Mouse (Mus musculus): Measurements from ENCODE around the gene Fam131b.
A peak's percentile ranks its signal among the peaks of the same experiment; 100 is the strongest.

The Fam131b gene

GRCm38 (mm10) chr6:42355794-42356600, 31.6 kb upstream of the Fam131b start:
- peak in 1 of 2 experiments; percentile 2 for DNase-seq

DNA sequence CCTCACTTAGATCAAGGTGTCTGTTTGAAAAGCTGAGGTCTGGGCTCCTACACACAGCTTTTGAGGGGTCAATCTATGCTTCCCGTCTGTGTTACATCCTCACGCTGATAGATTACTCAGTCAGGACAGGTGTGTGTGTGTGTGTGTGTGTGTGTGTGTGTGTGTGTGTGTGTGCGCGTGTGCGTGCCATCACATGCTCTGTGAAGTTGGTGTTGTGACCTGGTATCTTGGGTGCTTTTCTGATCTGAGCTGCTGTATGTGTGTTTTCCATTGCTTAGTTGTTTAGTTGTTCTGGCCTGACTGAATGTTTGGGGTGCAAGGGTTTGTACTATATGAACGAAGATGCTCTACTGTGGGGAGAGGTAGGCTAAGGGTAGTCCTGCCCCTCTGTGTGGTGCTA, 30.9 kb upstream of the Fam131b start:
- DNase-seq, result no peak

GRCm38 (mm10) chr6:42354076-42355019, 29.9 kb upstream of the Fam131b start:
- DNase-seq, result peak in 1 of 2 experiments; percentile 54

DNA sequence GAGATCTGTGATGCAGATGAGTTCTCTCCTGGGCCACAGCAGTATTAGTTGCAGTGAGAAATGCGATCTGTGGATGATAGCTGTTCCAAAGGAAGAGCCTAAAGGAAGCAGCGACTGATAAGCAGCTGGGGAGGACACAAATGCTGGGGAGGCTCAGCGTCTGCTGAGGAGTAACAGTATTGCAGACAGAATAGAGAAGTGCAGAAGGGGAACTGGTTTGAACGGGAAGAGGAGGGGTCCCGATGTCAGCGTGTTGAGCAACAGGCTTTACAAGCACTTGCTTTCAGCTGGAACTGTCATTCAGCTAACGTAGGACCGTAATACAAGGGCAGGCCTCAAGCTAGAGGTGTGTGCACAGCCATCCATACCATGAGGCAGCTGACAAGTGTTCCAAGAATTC, 28.7 kb upstream of the Fam131b start:
- DNase-seq, result peak in 1 of 2 experiments; percentile 1

- no peak for DNase-seq
Observed at GRCm38 (mm10) chr6:42352486-42352846, 28.0 kb upstream of the Fam131b start.

DNA sequence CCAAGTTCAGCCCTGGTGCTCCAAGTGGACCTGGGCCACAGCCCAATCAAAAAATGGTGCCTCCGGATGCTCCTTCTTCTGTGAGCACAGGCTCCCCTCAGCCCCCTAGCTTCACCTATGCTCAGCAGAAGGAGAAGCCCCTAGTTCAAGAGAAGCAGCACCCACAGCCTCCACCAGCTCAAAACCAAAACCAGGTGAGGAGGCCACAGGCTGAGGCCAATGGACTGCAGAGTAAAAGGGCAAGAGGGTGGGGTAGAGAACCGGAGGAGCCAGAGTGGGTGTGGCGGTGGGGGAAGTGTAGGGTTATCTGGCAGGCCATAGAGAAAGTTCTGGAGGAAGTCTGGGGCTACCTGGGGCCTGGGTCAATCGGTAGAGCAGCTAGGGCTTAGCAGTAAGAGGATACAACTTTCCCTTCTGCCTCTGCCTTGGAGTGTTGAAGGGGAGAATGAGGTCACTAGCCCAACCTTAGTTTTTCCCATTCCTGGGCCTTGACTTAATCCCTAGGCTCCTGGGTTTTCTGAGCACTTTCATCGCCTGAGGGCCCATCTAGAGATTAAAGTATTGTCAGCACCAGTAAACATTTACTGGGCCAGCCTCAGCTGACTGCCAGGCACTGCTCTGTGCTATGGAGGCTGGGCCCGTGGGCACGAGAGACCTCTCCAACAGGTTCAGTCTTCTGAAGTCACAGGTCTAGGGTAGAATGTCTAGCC, 27.5 kb upstream of the Fam131b start:
- DNase-seq, result no peak

DNA sequence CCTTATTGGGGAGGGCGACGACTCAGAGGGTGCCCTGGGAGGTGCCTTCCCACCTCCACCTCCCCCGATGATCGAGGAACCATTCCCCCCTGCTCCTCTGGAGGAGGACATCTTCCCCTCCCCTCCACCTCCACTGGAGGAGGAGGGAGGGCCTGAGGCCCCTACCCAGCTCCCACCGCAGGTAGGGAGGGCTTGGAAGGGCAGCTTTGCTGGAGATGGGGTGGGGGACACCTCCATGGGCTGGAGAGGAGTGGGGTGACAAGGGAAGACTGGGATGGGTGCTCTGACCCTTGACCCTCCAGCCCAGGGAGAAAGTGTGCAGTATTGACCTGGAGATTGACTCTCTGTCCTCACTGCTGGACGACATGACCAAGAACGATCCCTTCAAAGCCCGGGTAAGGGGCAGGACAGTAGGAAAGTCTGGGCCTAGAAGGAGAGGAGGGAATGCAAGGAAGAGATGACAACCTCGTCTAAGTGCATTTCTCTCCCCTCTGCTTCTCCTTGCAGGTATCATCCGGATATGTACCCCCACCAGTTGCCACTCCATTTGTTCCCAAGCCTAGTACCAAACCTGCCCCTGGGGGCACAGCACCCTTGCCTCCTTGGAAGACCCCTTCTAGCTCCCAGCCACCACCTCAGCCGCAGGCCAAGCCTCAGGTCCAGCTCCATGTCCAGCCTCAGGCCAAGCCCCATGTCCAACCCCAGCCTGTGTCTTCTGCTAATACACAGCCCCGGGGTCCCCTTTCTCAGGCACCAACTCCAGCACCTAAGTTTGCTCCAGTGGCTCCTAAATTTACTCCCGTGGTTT, 26.7 kb upstream of the Fam131b start:
- no peak for DNase-seq

GRCm38 (mm10) chr6:42350021-42350967, 25.9 kb upstream of the Fam131b start:
- DNase-seq, result peak; percentile 83 to 90

GRCm38 (mm10) chr6:42349426-42350020, 25.1 kb upstream of the Fam131b start, which contains the start of gene Zyx:
TSS of gene Zyx (plus strand) at chr6:42349630.
- DNase-seq, result peak; percentile 92 to 93

DNA sequence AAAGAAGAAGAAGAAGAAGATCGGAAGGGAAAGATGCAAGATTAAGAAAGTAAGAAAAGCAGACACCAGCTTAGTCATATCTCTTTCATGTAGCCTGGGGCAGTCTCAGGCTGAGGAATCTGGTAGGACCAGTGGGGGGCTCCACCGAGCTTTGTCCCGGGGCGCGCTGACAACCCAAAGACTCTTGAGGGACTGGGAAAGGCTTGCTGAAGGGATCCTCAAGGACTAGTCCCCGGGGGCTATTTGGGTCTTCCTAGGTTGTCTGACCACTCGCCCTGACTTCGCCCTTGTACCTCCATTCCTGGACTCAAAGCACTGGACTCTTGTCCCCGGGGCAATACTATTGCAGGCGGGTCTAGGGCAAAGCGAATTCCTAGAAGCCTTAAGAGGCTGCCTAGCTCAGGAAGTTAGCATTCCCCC, 24.6 kb upstream of the Fam131b start:
- DNase-seq, result peak; percentile 80 to 83

GRCm38 (mm10) chr6:42348281-42349005, 24.0 kb upstream of the Fam131b start:
- peak; percentile 60 for DNase-seq

DNA sequence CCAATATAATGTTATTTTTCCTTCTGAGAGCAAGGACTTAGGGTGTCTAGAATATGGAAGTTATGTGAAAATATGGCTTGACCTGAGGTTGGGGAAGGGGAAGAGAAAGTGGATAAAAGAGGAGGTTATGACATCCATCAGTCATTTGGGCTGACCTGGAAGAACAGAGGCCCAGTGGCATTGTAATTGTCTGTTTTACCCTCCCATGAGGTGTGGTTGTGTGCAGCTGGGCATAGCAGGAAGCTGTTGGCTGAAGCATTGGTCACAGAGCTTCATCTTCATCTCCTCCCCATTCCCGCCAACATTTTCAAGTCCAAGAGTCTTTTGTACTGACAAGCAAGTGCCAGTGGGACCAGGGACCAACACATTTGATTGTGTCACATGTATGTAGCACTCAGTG, 19.8 kb upstream of the Fam131b start:
- no peak for DNase-seq

- peak; percentile 84 to 88 for DNase-seq
Observed at GRCm38 (mm10) chr6:42343361-42344120, 19.1 kb upstream of the Fam131b start.

DNA sequence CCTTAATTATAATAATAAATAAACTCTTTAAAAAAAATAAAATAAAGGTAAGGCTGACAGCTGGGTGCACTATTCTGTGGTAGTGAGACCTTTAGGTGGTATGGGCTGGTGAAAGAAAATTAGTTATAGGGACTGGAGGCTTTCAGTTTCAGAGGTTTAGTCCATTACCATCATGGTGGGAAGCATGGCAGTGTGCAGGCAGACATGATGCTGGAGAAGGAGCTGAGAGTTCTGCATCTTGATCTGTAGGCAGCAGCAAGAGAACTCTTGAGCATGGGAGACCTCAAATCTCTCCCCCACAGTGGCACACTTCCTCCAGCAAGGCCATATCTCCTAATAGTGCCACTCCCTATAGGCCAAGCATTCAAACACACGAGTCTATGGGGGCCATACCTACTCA, 17.7 kb upstream of the Fam131b start:
- no peak for DNase-seq

DNA sequence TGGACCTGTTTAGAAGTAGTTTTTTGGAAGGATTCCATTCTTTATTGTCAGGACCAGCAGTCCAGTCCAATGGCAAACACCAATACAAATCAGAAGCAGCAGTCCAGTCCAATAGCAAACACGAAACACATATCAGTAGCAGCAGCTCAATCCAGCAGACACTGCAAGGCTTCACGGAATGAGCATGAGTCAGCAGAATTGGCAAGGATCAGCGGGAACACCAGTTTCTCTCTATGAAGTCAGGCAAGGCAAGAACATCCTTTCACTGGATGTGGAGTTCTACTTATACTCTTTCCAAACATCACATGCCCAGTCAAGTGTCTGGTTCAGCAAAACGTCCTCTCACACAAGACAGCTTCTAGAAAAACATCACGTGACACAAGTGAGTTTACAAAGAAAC, 15.5 kb upstream of the Fam131b start:
- DNase-seq, result no peak

DNA sequence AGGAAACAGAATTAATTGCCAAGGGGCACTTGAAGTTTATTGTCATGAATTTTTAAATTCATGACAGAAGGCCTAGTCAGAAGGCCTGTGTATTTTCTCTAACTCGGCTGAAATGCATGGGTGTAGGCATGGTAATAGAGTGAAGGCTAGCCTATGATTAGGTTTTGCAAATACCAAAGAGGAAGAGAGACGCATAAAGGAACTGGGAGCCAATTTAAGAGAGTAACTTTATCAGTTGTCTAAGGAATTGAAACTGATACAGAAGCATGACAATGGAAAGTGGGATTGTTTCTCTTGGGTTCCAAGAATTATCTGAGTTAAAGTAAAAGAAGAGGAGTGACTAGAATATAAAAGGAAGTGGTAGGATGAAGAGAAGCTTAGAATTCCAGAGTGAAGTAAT, 14.7 kb upstream of the Fam131b start:
- no peak for DNase-seq

DNA sequence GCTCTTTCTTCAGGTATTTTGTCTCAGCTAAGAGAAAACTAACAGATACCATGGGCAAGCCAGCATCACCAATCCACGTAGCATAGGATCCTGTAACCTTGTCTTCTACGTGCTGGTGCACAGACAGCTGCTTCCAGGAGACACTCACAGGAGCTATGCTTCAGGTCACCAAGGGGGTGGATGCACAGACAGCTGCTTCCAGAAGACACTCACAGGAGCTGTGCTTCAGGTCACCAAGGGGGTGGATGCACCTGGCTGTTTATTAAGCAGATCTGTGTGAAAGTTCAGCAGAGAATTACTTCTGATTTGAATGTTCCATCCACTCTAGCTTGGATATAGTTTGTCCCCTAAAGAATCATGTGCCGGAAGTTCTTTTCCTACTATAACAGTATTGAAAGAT, 6.5 kb upstream of the Fam131b start:
- DNase-seq, result no peak

DNA sequence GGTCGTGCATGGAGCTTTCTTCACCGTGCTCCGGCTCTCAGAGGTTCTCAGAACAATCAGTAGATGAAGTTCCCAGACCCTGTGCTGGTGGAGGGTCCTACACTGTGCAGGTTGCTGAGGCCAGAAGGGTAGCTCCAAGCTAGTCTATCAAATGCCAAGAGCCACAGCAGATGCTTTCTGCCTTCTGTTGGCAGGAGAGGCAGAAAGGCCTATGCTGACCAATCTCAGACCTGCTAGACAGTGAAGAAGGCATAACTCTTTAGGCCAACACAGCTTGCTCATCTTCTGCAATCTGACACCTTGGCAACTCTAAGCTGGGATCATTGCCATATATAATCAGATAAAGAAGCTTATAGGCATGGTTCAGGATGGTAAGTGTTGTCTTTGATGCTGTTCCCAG, 5.8 kb upstream of the Fam131b start:
- DNase-seq, result peak; percentile 65 to 76

GRCm38 (mm10) chr6:42328757-42329156, 4.3 kb upstream of the Fam131b start:
- DNase-seq, result no peak
